Mouse (Mus musculus): ENCODE data around the gene Gna15. TPM values are rescaled to one million over a fixed set of nuclear protein-coding genes. Genes with fewer than 3 reads are reported as not detected.

Gene Gna15
- total RNA-seq, 2 experiments from 2014 or later = 2.6 to 3.5 TPM

DNA sequence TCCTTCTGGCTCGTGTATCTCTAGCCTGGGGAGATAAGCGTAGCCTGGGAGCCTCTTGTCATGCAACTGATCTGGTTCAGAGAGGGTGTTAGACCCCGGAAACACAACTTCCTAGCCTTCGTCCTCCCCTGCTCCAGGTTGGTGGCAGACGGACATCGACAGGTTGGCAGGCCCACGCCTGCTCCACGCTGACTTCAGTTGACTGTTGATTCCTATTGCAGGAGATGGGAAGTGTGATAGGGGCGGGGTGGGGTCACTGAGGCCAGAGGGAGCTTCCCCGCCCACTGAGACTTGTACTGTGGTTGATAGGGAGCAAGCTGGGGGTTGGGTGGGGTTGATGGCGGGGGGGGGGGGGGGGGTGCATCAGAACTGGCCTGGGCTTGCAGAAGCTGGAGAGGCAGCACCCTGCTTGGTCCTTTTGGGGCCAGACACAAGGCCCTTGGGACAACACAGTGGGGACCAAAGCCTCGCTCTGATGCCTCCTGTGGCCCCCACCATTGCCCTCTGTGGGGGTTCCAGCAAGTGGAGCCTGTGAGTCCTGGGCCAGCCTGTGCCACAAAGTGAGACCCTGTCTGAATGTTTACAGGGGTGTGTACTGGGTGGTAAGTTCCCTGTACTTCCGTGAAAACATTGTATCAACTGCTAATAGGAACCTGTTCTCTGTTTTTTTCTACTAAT is 1.1 kb upstream of the Gna15 start:
- DNase-seq (ENCODE audit: low spot score in 2 of 2) = no peak

DNA sequence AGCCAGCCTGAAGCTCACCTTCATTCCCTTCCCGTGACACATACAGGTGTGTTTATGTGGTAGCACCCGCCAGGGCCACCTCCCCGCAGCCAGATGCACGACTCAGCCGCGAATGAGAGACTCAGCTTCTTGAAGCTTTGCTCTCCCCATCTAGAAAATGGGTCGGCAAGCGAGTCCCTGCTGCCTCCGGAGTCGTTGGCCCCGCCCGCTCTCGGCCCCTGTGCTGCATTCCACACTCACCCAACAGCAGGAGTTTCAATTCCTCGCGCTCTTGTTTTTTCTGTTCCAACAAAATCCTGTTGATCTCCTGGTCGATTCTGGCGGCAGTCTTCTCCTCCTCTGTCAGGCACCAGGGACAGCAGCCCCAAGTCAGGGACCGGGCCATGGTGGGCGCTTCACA is 455 bp downstream of the Gna15 start:
- DNase-seq (ENCODE audit: low spot score in 2 of 2) = no peak

DNA sequence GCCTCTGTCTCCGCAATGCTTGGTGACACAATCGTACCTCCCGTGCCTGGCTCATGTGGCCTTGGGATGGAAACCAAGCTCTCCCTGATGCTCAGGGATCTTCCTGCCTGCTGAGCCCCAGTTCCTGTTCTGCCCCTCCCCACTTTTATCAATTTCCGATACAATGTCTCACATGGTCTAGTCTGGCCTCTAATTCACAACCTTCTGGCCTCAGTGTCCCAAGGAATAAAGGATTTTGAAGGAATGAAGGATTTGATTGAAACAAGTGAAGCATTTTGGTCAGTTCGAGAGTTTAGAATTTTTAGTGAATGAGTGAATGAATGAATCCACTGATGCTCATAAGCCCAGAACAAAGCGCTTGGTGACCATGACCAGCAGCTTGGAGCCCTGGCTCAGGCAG is 883 bp downstream of the Gna15 start:
- DNase-seq (ENCODE audit: low spot score in 2 of 2) = no peak

DNA sequence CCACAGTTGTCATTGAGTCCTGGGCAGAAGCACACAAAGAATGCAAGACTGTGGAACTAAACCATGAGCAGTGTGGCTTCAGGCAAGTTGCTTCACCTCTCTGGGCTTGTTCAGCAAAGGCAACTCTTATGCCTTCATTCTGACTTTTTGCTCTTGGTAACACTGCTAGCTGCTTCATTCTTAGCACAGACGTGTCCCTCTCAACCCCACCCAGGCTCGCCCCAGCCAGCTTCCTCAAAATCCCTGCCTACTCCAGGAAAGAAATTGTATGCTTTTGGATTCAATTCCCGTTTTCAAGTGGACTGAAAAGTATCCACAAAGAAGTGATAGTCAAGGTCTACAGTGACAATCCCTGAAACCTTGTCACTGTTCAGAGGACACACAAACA is 4.1 kb downstream of the Gna15 start:
- no peak for DNase-seq (ENCODE audit: low spot score in 2 of 2)

DNA sequence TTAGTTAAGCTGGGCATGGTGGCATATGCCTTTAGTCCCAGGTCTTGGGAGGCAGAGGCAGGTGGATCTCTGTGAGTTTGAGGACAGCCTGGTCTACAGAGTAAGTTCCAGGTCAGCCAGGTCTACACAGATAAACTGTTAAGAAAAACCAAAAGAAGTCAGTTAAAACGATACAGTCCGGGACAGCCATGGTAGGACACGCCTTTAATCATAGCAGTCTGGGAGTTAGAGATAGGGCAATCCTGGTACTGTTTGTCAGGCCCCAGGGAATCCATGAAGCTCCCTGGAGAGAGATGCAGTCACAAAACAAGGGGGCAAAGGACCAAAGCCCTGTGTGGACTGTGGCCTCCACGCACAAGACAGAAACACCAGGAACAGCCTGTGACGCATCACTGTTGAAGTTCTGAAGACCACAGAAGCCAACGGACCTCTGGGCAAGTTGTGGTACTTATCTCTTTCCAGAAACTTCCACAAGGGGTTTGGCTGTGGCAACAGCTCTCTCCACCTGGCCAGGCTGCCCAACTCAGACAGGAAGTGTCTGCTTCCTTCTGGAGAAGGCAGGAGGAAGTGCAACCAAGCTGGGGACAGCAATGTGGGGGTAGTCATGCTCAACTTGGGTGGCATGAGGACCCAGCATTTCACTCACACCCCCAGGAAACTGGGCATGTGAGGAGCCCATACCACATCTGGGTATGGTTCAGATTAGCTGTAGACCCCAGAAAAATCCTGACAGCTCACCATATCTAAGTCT is 4.6 kb downstream of the Gna15 start:
- no peak for DNase-seq (ENCODE audit: low spot score in 2 of 2)

DNA sequence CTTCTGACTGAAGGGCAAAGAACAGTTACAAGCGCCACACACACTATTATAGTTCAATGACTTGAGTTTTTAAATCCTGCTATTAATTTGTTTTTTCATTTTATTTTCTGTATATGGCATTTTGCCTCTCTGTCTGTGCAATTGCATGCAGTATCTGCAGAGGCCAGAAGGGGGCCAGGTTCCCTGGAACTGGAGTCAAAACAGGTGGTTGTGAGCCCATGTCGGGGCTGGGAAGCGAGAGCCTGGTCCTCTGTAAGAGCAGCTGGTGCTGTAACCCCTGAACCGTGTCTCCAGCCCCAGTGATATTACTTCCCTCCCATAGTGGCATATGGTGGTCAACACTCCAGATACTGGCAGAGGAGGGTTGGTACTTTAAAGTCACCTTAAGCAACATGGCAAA is 5.5 kb downstream of the Gna15 start:
- peak; percentile 45 to 66 for DNase-seq (ENCODE audit: low spot score in 2 of 2)

DNA sequence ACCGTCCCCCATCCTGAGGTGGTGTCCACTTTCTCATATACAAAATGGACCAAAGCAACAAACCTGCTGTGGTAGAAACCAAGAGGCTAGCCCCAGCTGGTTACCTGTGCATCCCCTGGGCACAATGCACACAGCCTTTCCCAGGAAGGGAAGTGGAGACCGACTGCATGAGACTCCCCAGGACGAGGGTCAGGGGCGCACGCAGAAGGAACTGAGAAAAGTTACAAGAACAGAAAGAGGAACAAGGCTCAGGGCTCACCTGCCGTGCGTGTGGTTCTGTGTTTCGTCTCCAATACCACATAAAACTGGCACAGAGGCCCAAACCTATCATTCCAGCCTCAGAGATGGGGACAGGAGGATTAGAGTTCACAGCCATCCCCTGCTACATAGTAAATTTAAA is 6.8 kb downstream of the Gna15 start:
- DNase-seq (ENCODE audit: low spot score in 2 of 2) = no peak

DNA sequence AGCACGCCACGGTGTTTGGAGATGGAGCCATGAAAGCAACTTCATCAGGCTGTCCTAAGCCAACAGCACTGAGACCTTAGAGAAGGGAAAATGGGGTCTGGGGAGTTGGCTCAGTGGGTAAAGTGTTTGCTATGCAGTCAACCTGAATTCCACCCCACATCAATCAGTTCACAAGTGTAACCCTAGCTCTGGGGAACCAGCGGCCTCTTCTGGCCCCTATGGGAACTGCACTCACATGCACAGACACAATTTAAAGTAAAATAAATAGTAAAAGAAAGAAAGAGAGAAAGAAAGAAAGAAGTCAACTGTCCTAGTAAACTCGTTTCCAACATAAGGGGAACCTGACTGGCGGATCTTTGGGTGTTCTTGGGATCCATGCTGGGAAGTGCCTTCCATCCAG is 10.2 kb downstream of the Gna15 start:
- DNase-seq (ENCODE audit: low spot score in 2 of 2) = no peak

DNA sequence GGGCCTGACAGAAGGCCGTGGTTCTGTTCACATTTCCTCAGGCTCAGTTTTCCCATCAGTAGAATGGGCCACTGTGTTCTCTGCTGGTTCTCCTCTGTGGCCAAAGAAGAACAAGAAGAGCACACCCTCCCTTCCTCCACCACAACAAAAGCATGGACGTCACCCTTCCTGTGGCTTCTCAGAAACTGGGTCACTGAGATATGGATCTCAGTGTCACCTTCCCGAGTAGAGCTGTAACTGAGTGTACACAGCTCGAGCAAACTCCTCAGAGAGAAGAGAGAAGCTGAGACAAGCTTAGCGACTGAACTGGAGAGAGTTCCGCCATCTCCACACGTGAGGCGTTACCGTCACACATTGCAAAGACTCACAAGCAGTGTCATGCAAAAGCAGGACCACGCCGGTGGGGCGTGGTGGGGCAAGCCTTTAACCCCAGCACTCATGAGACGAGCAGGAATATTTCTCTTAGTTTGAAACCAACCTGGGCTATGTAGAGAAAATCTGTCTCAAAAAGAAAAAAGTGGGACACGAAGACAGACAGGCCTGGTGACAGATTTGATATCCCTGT is 13.7 kb downstream of the Gna15 start:
- no peak for DNase-seq (ENCODE audit: low spot score in 2 of 2)

DNA sequence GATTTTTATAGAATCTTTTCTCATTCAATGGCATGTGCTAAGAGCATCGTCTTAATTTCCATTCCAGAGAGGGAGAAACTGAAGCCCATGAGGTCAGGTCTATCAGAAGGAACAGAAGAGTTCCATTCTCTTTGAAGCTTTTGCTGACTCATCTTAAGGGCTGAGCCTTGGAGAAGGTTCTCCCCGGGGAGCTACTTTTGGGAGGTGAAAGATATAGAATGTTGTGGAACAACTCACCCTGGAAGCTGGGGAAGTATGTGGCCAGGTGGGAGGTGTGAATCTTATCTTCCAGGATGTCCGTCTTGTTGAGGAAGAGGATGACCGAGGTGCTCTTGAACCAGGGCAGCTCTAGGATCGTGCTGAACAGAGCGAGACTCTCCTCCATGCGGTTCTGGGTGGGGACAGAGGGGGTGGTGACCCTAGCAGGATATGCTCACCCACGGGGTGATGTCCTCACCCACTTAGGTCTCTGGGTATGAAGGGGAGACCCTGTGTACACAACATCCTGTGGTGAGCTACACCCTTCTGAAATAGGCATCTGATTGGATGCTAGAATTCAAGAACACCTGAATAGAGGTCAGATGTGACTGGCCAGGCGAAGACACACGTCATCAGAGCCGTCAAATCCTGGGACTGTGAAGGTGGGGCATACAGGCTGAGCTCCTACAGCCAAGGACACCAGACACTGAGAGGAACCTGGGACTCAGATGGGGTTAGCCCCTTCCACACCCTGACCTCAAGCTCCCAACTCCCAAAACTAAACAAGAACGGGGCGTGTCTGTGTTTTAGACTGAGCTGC is 16.1 kb downstream of the Gna15 start:
- DNase-seq (ENCODE audit: low spot score in 2 of 2) = no peak

DNA sequence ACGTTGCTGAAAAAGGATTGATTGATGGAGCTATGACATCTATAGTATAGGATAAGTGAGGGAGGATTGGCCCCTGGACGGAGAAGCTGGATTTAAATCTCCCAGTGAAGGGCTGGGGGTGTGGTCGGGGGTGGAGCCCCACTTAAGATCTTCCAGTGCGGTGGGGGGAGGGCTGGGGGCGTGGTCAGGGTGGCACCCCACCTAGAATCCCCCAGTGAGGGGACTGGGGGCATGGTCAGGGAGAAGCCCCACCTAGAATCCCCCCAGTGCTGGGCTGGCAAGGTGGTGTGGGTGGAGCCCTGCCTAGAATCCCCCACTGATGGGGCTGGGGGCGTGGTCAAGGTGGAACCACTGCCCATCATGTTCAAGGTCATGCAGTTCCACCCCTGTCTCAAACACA is 16.9 kb downstream of the Gna15 start:
- no peak for DNase-seq (ENCODE audit: low spot score in 2 of 2)

DNA sequence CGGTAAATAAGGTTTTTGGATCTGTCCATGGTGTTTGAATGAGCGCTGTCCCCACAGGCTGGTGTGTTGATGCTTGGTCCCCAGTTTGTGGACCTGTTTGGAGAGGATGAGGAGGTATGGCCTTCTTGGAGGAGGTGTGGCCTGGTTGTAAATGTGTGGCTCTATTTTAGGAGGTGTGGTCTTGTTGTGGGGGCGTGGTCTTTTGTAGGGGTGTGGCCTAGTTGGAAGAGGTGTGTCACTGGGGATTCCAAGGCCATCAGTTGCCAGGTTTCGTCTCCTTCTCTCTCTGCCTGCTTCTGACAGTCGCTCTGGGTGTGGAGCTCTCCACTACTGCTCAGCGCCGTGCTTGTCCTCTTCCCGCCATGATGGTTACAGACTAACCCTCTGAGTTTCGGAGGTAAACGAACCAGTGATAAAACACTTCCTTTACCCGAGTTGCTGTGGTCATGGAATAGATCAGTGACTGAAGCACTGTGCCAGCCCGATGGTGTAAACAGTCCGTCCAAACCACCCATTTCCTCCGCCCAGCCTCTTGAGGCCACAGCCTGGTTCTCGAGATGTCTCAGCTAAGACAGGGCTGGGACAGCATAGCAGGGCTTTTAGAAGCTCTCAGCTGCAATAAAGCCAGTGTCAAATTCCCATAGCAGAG is 18.9 kb downstream of the Gna15 start:
- DNase-seq (ENCODE audit: low spot score in 2 of 2) = no peak

DNA sequence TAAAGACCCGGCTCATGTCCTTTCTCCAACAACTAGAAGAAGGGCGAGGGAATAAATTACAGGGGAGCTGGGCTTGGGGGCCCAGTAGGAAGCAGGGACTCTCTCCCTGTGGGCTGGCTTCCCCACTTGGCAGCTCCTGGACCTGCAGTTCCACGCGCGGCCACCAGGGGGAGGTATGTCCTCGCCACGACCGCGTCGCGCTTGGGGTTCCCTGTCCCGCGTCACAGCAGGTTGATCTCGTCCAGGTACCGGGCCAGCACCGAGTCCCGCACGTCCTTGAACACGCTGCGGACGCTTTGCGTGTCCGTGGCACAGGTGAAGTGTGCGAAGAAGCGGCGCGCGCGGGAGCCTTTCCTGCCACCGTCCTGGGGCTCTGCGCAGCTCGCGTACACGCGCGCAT is 21.4 kb downstream of the Gna15 start:
- peak; percentile 90 to 96 for DNase-seq (ENCODE audit: low spot score in 2 of 2)

DNA sequence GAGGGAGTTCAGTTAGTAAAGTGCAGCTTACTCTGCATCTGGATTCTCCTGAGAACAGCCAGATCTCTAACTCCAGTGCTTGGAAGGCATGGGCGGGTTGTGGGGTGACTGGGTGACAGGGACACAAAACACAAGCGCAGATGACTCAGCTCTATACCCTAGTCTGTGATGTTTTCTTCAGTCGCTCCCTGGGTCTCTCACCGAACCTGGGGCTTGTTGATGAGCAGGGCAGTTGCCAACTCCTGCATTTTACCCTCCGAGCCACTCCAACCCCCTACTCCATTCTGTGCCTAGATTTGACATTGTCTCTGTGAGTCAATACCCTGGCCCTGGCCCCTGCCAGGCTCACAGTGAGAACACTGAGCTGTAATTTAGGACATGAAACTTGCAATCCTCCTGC is 22.2 kb downstream of the Gna15 start:
- no peak for DNase-seq (ENCODE audit: low spot score in 2 of 2)

DNA sequence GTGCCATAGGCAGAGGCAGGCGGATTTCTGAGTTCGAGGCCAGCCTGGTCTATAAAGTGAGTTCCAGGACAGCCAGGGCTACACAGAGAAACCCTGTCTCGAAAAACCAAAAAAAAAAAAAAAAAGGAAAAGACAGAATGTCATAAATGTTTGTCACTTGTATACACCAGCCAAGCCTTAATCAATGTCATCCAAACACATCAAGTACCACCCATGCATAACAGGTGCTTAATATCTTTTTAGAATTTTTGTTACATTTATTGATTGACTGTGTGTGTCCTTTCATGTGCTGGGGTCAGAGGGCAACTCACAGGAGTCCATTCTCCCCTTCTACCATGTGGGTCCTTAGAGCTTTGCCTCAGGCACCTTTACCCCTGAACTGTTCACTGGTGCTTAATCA is 24.0 kb downstream of the Gna15 start, which contains the start of gene S1pr4:
TSS of gene S1pr4 (minus strand) at position 101 of the 400 bp plus-strand sequence.
- no peak for DNase-seq (ENCODE audit: low spot score in 2 of 2)

DNA sequence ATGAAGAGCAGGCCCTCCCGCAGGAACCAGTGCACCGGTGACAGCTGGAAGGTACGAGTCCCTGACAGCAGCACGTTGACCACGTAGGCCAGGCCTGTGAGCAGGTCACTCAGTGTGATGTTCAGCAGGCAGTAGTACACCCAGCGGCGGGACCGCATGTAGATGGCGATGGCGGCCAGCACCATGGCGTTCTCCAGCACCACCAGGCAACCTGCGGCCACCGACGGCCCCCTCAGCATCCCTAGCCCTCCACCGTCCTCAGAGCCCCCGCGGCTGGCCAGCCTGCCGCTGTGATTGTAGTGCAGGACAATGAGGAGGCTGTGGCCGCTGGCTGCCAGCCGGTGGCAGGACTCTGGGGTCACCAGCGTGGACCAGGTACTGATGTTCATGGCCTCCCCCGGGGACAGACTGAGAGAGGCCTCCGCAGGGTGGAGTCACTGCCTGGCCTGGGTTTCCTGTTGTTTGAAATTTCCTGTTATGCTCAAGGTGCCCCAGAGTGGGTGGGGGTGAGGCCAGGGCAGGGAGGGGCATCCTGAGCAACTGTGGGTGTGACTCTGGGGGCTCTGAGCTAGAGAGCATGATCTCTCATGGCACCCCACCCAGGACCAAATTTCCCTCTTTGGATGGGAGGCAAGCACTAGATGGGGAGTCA is 24.6 kb downstream of the Gna15 start:
- DNase-seq (ENCODE audit: low spot score in 2 of 2) = no peak

DNA sequence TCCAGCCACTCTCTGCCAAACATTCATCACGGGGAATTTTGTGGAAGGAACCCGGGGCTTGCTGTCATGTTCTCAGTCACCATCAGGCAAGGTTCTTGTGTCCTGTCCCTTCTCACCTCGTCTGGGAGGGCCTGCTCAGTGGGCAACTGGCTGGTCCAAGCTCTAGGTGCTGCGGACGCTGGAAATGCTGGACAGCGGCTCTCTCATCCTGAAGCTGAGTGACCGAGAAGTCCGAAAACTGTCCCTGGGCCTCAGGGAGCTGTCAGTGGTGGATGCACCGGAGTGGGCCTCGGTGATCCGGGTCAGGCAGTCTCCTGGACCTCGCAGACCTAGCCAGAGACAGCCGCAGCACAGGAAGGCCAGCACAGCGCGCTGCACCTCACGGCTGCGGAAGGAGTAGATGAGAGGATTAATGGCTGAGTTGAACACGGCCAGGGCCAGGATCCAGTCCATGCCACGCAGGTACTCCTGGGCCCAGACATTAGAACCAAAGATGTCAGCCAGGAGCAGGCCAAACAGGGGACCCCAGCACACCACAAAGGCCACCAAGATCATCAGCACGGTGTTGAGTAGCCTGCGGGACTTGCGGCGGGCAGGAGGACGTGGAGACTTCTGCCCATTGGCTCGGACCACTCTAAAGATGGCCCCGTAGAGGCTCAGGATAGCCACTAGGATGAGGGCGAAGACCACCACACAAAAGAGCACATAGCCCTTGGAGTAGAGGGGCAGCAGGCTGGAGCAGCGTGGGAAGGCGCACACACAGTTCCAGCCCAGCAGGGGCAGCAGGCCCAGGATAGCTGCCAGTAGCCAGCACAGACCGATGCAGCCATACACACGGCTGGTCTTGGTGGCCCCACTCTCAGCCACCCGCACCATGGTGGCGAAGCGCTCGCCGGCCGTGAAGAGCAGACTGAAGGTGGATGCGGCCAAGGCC is 25.4 kb downstream of the Gna15 start:
- no peak for DNase-seq (ENCODE audit: low spot score in 2 of 2)

DNA sequence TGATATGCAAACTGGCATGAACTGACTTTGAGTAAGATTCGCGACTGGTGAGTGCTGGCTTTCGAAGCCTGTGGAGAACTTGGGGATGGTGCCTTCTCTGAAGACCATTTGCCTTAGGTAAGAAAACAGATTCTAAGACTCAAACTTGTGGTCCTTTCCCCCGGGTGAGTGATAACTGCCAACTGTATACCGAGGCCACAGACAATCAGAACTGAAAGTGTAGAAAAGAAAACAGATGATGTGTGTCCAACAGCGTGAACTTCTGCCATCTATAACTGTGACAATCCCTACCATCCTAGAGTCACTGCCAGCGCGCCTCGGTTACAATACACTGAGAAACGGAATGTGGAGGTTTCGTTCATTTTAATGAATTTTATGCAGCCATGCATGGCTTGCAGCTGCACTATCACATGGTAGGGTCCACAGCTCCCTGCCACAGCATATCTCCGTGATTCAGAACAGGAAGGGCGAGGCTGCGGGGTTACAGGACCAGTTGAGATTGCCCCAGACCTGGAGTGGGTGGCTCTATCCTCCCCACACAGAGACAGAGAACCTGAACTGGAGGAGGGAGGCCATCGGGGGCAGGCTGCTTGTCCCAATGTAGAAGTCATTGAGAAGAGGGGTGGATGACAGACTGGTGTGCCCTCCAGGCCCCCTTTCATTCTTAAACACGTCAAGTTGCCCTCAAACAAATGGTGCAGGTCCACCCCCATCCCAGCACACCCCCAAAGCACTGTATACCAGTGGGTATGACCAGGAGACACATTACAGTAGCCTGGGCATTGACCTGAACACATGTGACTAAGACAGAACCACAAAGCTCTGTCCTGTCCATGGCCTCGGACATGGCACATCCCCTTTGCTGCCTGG is 26.4 kb downstream of the Gna15 start:
- DNase-seq (ENCODE audit: low spot score in 2 of 2) = no peak

DNA sequence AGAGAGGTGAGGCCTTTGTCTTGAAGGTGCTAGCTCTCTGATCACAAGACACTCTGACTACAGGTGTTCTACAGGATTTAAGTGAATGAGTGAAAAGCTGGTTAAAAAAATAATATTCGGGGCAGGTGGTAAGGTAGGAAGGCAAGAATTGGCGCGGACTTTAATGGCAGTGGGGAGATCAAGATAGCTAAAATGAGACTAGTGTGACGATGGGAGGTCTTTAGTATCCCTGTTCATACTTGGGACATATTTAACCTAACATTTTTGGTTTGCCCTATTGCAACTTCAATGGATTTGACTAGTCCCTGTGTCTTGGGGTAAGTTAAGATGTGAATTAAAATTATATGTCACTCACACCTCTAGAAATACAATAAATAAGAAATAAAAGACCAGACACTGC is 27.1 kb downstream of the Gna15 start:
- DNase-seq (ENCODE audit: low spot score in 2 of 2) = no peak

Data from left cerebral cortex, adult 18-20 months (tissue).